Mouse (Mus musculus): ENCODE measurements around the gene Fam222b.

Gene Fam222b

DNA sequence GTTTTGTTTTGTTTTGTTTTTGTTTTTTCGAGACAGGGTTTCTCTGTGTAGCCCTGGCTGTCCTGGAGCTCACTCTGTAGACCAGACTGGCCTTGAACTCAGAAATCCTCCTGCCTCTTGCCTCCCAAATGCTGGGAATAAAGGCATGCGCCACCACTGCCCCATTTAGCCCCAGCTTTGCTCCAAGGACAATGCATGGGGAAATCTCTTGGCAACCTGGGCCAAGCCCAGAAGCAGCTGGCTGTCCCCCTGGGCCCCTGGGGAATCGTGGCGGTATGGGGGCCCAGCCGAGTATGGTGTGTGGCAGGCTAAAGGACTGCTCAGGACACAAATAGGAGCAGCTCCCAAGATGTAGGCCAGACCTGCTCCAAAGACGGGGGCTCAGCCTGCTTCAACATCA, 109.8 kb downstream of the Fam222b start:
- no peak for DNase-seq (ENCODE audit: low read depth in 1 of 2, low spot score in 2 of 2)

DNA sequence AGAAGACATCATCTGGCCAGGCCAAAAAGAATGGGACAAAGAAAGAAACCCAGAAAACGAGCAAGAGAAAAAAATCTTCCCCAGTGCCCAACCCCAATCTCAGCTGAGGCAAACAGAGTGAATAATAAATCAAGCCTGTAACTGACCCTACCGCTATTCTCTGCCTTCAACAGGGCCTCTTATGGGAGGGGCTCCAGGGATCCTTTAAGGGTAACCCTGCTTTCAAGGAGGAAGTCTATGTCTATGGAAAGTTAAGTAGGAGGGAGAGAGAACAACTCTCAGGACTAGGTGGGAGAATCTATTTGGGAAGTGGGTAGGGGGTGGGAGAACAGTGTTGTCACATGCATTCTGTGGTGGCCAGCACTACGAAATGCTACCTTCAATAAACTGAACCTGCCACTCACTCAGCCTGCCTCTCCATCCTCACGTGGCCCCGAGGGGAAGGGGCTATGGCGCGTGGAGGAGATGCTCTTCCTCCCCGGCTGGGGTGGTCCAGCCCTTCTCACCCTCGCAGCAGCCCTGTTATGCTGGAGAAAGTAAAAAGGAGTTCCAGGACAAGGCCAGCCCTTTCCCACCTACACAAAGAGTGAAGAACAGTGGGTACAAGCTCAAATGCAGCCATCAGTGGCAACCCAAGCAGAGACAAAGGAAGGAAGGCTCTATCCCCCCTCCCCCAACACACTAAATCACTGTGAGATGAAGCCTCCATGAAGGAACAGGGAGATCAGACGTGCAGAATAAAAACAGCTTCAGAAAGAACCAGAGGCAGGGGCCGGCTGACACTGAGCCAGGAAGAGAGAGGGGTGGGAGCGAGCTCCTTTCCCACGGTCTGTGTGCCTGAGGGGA, 111.1 kb downstream of the Fam222b start:
- DNase-seq (ENCODE audit: low read depth in 1 of 2, low spot score in 2 of 2) = no peak
